Mouse (Mus musculus): ENCODE data around the gene Kif3a. TPM values are rescaled to one million over a fixed set of nuclear protein-coding genes. Genes with fewer than 3 reads are reported as not detected.

The Kif3a gene
- polyA plus RNA-seq, 1 experiment: 0.37 TPM

DNA sequence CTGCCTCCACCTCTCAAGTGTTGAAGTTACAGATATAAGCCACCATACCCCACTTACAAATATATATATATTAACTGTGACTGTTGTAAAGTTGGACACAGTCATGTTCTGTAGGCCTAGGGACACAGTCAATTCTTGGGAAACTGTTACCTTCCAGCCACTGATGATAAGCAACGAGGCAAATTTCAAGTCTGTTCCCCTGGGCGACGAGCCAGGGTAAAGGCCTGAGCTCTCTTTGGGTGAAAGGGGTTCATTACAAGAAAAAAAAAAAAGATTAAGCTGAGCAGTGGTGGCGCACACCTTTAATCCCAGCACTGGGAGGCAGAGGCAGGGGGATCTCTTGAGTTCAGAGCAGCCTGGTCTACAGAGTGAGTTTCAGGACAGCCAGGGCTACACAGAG is 52.9 kb downstream of the Kif3a start:
- TF ChIP-seq TAL1 (IDR thresholded peaks at IDR 0.05; ENCODE audit: low read length) (no peak), GATA1 (IDR thresholded peaks at IDR 0.05; ENCODE audit: low read length) (no peak)
- no peaks in the 10 kb centered on the region for H3K27me3 ChIP-seq (ENCODE audit: control insufficient read depth)
- no peak overlapping the region for H3K4me3 ChIP-seq (replicated peaks)
- H3K9me3 ChIP-seq (ENCODE audit: control insufficient read depth, low read length): peaks cover 7% of the 10 kb centered on the region
- H3K36me3 ChIP-seq (ENCODE audit: control insufficient read depth): no peaks in the 10 kb centered on the region; the same call in 1 of the 2 replicates
- H3K4me1 ChIP-seq (ENCODE audit: control insufficient read depth): peaks cover 77% of the 10 kb centered on the region

GRCm38 (mm10) chr11:53621582-53622439 is 54.6 kb downstream of the Kif3a start:
- TF ChIP-seq TAL1 (IDR thresholded peaks at IDR 0.05; ENCODE audit: low read length) (no peak), GATA1 (IDR thresholded peaks at IDR 0.05; ENCODE audit: low read length) (no peak)
- Histone ChIP-seq H3K27me3 (ENCODE audit: control insufficient read depth) (no peaks in the 10 kb centered on the region), H3K4me1 (ENCODE audit: control insufficient read depth) (peaks cover 75% of the 10 kb centered on the region), H3K9me3 (ENCODE audit: control insufficient read depth, low read length) (peaks cover 7% of the 10 kb centered on the region), H3K36me3 (ENCODE audit: control insufficient read depth) (no peaks in the 10 kb centered on the region; the same call in 1 of the 2 replicates), H3K4me3 (replicated peaks) (no peak overlapping the region)

- Histone ChIP-seq H3K27me3 (ENCODE audit: control insufficient read depth) (no peaks in the 10 kb centered on the region), H3K36me3 (ENCODE audit: control insufficient read depth) (no peaks in the 10 kb centered on the region; the same call in 1 of the 2 replicates), H3K4me3 (replicated peaks) (no peak overlapping the region), H3K9me3 (ENCODE audit: control insufficient read depth, low read length) (peaks cover 7% of the 10 kb centered on the region), H3K4me1 (ENCODE audit: control insufficient read depth) (peaks cover 75% of the 10 kb centered on the region)
- TF ChIP-seq GATA1 (IDR thresholded peaks at IDR 0.05; ENCODE audit: low read length): no peak
- TF ChIP-seq TAL1 (IDR thresholded peaks at IDR 0.05; ENCODE audit: low read length): no peak
Observed at GRCm38 (mm10) chr11:53622440-53622806, 55.2 kb downstream of the Kif3a start.

DNA sequence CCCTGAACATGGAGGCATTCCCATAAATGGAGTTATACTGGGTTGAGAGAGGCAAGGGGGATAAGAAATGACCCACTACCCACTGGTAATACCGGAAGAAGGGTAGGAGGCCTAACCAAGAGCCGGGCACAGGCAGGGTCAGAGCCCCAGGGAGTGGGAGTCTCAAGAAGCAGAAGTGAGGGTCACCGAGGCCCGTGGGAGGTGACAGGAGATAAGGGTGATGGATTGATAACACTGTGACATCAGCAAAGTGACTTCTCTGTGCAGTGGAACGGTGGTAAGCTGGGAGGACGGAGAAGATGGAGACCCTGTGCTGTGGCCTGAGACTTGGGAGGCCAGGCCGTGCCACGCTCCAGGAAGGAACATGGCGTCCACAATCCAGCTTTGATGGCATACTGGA is 56.4 kb downstream of the Kif3a start:
- Histone ChIP-seq H3K36me3 (ENCODE audit: control insufficient read depth) (no peaks in the 10 kb centered on the region; the same call in 1 of the 2 replicates), H3K4me3 (replicated peaks) (no peak overlapping the region), H3K27me3 (ENCODE audit: control insufficient read depth) (no peaks in the 10 kb centered on the region), H3K4me1 (ENCODE audit: control insufficient read depth) (peaks cover 69% of the 10 kb centered on the region), H3K9me3 (ENCODE audit: control insufficient read depth, low read length) (peaks cover 7% of the 10 kb centered on the region)
- no peak for TF ChIP-seq TAL1 (IDR thresholded peaks at IDR 0.05; ENCODE audit: low read length)
- TF ChIP-seq GATA1 (IDR thresholded peaks at IDR 0.05; ENCODE audit: low read length): no peak

DNA sequence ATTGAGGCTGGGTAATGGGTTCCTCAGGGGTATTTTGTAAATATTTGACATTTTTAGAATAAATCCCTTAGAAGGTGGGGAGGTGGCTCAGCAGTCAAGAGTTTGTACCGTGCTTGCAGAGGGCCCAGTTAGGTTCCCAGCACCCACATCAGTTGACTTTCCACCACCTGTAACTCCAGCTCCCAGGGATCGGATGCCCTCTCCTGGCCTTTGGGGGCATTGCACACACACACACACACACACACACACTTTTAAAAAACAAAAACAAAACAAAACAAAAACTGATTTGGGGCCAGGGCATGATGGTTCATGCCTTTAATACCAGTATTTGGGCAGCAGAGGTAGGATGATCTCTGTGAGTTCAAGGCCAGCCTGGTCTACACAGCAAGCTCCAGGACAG is 56.9 kb downstream of the Kif3a start:
- Histone ChIP-seq H3K4me3 (replicated peaks) (no peak overlapping the region), H3K9me3 (ENCODE audit: control insufficient read depth, low read length) (peaks cover 7% of the 10 kb centered on the region), H3K27me3 (ENCODE audit: control insufficient read depth) (no peaks in the 10 kb centered on the region), H3K4me1 (ENCODE audit: control insufficient read depth) (peaks cover 65% of the 10 kb centered on the region), H3K36me3 (ENCODE audit: control insufficient read depth) (no peaks in the 10 kb centered on the region; the same call in 1 of the 2 replicates)
- TF ChIP-seq GATA1 (IDR thresholded peaks at IDR 0.05; ENCODE audit: low read length): no peak
- TF ChIP-seq TAL1 (IDR thresholded peaks at IDR 0.05; ENCODE audit: low read length): no peak

GRCm38 (mm10) chr11:53626802-53627373 is 59.7 kb downstream of the Kif3a start:
- Histone ChIP-seq H3K4me1 (ENCODE audit: control insufficient read depth) (peaks cover 43% of the 10 kb centered on the region), H3K36me3 (ENCODE audit: control insufficient read depth) (no peaks in the 10 kb centered on the region; the same call in 1 of the 2 replicates), H3K4me3 (replicated peaks) (no peak overlapping the region), H3K9me3 (ENCODE audit: control insufficient read depth, low read length) (peaks cover 7% of the 10 kb centered on the region), H3K27me3 (ENCODE audit: control insufficient read depth) (no peaks in the 10 kb centered on the region)
- no peak for TF ChIP-seq GATA1 (IDR thresholded peaks at IDR 0.05; ENCODE audit: low read length)
- TF ChIP-seq TAL1 (IDR thresholded peaks at IDR 0.05; ENCODE audit: low read length): no peak

GRCm38 (mm10) chr11:53627859-53628258 is 60.7 kb downstream of the Kif3a start:
- peaks cover 7% of the 10 kb centered on the region for H3K9me3 ChIP-seq (ENCODE audit: control insufficient read depth, low read length)
- no peak for TF ChIP-seq TAL1 (IDR thresholded peaks at IDR 0.05; ENCODE audit: low read length)
- no peak for TF ChIP-seq GATA1 (IDR thresholded peaks at IDR 0.05; ENCODE audit: low read length)
- H3K4me3 ChIP-seq (replicated peaks): no peak overlapping the region
- H3K36me3 ChIP-seq (ENCODE audit: control insufficient read depth): no peaks in the 10 kb centered on the region; the same call in 1 of the 2 replicates
- H3K27me3 ChIP-seq (ENCODE audit: control insufficient read depth): no peaks in the 10 kb centered on the region
- H3K4me1 ChIP-seq (ENCODE audit: control insufficient read depth): peaks cover 36% of the 10 kb centered on the region

DNA sequence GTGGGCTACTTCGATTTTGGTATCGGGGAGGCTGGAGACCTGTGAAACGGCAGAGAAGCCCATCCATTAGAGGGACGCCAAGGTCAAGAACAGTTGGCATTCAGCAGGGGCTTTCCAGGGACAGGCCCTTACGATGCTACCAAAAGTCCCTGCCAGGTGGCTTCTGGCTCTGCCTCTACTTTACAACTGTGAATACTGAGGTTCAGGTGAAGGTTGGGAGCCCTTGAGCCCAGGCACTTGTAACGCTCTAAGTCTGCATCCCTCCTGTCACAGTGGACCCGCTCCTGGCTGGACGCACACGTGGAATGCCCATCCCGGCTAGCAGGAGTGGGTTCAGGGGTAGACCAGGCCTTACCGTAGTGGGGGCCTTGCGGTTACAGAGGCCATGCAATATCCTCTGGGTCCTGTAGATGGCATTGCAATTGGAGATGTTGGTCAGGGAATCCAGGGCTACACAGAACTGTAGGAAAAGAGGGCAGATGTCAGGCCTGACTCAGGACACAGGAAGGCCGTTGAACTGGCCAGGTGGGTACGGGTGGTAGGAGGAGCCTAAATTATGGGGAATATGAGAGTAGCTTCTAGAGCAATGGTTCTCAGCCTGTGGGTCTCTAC is 65.0 kb downstream of the Kif3a start:
- H3K27me3 ChIP-seq (ENCODE audit: control insufficient read depth): peaks cover 14% of the 10 kb centered on the region
- TF ChIP-seq TAL1 (IDR thresholded peaks at IDR 0.05; ENCODE audit: low read length) (no peak), GATA1 (IDR thresholded peaks at IDR 0.05; ENCODE audit: low read length) (no peak)
- H3K9me3 ChIP-seq (ENCODE audit: control insufficient read depth, low read length): no peaks in the 10 kb centered on the region
- peaks cover 26% of the 10 kb centered on the region for H3K4me1 ChIP-seq (ENCODE audit: control insufficient read depth)
- H3K4me3 ChIP-seq (replicated peaks): no peak overlapping the region
- H3K36me3 ChIP-seq (ENCODE audit: control insufficient read depth): no peaks in the 10 kb centered on the region

DNA sequence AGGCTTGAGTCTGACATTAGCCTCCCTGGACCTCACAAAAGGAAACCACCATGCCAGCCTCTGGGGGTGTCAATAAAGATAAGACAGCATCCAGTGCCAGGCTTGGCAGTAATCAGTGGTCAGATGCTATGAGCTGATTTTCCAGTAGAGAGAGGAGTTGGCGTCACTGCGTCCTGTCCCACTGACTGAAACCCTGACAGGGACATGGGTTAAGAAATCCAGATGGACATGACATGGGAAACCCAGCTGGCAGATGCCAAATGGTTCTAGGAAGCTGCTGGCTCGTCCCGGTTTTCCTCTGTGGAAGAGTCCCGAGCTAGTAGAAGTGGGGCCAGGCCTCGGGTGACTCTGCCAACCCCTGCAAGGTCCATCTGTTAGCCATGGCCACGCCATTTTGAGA is 66.5 kb downstream of the Kif3a start:
- TF ChIP-seq GATA1 (IDR thresholded peaks at IDR 0.05; ENCODE audit: low read length): no peak
- TF ChIP-seq TAL1 (IDR thresholded peaks at IDR 0.05; ENCODE audit: low read length): no peak
- Histone ChIP-seq H3K36me3 (ENCODE audit: control insufficient read depth) (no peaks in the 10 kb centered on the region), H3K9me3 (ENCODE audit: control insufficient read depth, low read length) (no peaks in the 10 kb centered on the region), H3K27me3 (ENCODE audit: control insufficient read depth) (peaks cover 17% of the 10 kb centered on the region), H3K4me1 (ENCODE audit: control insufficient read depth) (peaks cover 20% of the 10 kb centered on the region), H3K4me3 (replicated peaks) (no peak overlapping the region)
